Mouse (Mus musculus) heart, adult 2 months (tissue): Measurements from ENCODE around the gene Limch1.

Source experiments
- CTCF ChIP-seq: fragments of 200-600 bp; IDR thresholded peaks from 2 replicates; pipeline ENCODE4 v1.8.1; 2022; ENCODE audit warnings: antibody characterized with exemption, mild to moderate bottlenecking, moderate library complexity
- EP300 ChIP-seq: fragments of 200-500 bp; IDR thresholded peaks from 2 replicates; pipeline ENCODE4 v1.6.1; 2011; ENCODE audit warnings: low read depth, low read length, control low read depth; ENCODE audit not compliant: insufficient read depth

DNA sequence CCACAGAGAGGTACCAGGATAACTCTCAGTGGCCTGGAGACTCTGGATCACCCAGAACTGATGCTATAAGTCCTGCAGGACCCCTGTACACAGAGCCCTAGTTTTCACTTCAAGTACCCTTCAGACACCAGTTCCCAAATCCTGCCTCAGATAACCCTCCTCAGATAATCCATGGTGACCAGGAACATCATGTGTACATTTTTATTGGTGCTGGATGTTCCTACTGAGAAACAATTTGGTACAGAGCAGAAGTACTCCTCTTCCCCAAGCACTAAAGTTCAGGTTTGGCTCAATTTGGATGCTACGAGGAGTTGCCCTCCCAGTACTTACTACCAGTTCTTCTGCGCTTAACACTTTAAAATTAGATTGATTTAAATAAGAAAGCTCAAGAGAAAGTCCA lies 348.4 kb downstream of the Limch1 start:
- TF ChIP-seq EP300, result no peak
- no peak for TF ChIP-seq CTCF
